Comparison of ENCODE assay signal across 25 mouse cellular contexts in the genomic region with DNA sequence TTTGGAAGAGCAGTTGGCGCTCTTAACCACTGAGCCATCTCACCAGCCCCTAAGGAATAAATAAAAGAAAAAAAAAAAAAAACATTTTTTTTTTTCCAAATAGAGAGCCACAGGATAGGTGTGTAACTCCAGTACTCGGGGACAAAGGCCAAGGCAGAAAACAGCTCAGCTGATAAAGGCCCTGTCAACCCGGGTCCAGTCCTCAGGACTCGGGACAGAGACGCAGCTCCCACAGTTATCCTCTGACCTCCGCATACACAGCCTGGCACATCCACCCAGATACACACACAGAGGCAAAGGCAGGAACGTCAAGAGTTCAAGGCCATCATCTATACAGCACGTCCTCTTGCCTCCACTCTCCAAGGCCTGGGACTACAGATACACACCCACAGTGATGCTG. TPM values are rescaled to one million over a fixed set of nuclear protein-coding genes. Genes with fewer than 3 reads are reported as not detected.
A peak's percentile ranks its signal among the peaks of the same experiment; 100 is the strongest.
DNase-seq lines count a peak whose midpoint lies in the region; ATAC-seq and TF ChIP-seq lines count a peak whose summit lies in the region.
"Had no signal": no experiment of that assay in that cellular context is flagged by ENCODE, and none has a peak within 500 bp of the region (broad histone marks: within the 10 kb centered on the region; RNA-seq: fewer than 3 reads in every experiment).

No protein-coding gene starts in this region.

- no peaks in the 10 kb centered on the region for H3K27me3 ChIP-seq in intestine, embryonic 16.5 days (replicated peaks; ENCODE audit: control insufficient read depth, insufficient read depth, low read length)
- no peaks in the 10 kb centered on the region for H3K27me3 ChIP-seq in intestine, embryonic 15.5 days (replicated peaks)
- no peaks in the 10 kb centered on the region for H3K27me3 ChIP-seq in liver, embryonic 15.5 days
- H3K27me3 ChIP-seq in intestine, postnatal 0 days (replicated peaks; ENCODE audit: control insufficient read depth, insufficient read depth, low read length) = no peaks in the 10 kb centered on the region
- no peaks in the 10 kb centered on the region for H3K27me3 ChIP-seq in small intestine, adult 2 months (ENCODE audit: control insufficient read depth, insufficient read depth, low read length)
- H3K27me3 ChIP-seq: CH12.LX; embryonic facial prominence, embryonic 12.5 days; forebrain, embryonic 13.5 days; Patski had no signal

- no peak for TF ChIP-seq CTCF in intestine, postnatal 0 days (IDR thresholded peaks at IDR 0.05; ENCODE audit: low read depth)
- no peak for TF ChIP-seq CTCF in small intestine, adult 2 months (IDR thresholded peaks at IDR 0.05; ENCODE audit: extremely low read depth, insufficient read length, insufficient replicate concordance, low read depth, low read length)

- H3K4me1 ChIP-seq in intestine, embryonic 16.5 days (ENCODE audit: control insufficient read depth, insufficient read depth, low read length) = 0 out of 2 replicates have a peak, but pooled peaks cover under 1% of the 10 kb centered on the region
- H3K4me1 ChIP-seq in intestine, embryonic 15.5 days (replicated peaks) = peaks cover under 1% of the 10 kb centered on the region; the same call in 1 of the 2 replicates
- peaks cover 9% of the 10 kb centered on the region; the same call in 1 of the 2 replicates for H3K4me1 ChIP-seq in liver, embryonic 15.5 days (replicated peaks)
- H3K4me1 ChIP-seq in intestine, postnatal 0 days (replicated peaks; ENCODE audit: control insufficient read depth, insufficient read depth, low read length) = no peaks in the 10 kb centered on the region
- H3K4me1 ChIP-seq in small intestine, adult 2 months (ENCODE audit: control insufficient read depth, insufficient read depth, insufficient read length, low read length) = peaks cover 4% of the 10 kb centered on the region; the same call in 1 of the 2 replicates

- no peak overlapping the region for H3K27ac ChIP-seq in intestine, embryonic 16.5 days (ENCODE audit: low read length)
- no peak overlapping the region for H3K27ac ChIP-seq in intestine, embryonic 15.5 days
- H3K27ac ChIP-seq in liver, embryonic 15.5 days (replicated peaks) = no peak overlapping the region
- H3K27ac ChIP-seq in intestine, postnatal 0 days (ENCODE audit: low read depth, low read length) = no peak overlapping the region
- H3K27ac ChIP-seq in small intestine, adult 2 months (ENCODE audit: insufficient read depth, low read depth, low read length) = peak overlapping the region; percentile 35; the same call in 1 of the 2 replicates
- H3K27ac ChIP-seq: embryonic facial prominence, embryonic 10.5 days; embryonic facial prominence, embryonic 12.5 days; forebrain, embryonic 13.5 days had no signal

- no peak overlapping the region for H3K9ac ChIP-seq in intestine, embryonic 16.5 days (ENCODE audit: low read depth, low read length)
- H3K9ac ChIP-seq in intestine, embryonic 15.5 days = no peak overlapping the region
- H3K9ac ChIP-seq in liver, embryonic 15.5 days = no peak overlapping the region
- H3K9ac ChIP-seq in intestine, postnatal 0 days (ENCODE audit: low read depth, low read length) = no peak overlapping the region
- H3K9ac ChIP-seq: embryonic facial prominence, embryonic 12.5 days; forebrain, embryonic 13.5 days had no signal

- no peak for TF ChIP-seq POLR2A in small intestine, adult 2 months (IDR thresholded peaks at IDR 0.05; ENCODE audit: low read depth, low read length)

- H3K9me3 ChIP-seq in intestine, embryonic 16.5 days (ENCODE audit: control insufficient read depth, low read length) = no peaks in the 10 kb centered on the region
- no peaks in the 10 kb centered on the region for H3K9me3 ChIP-seq in intestine, embryonic 15.5 days
- H3K9me3 ChIP-seq in liver, embryonic 15.5 days (replicated peaks) = no peaks in the 10 kb centered on the region
- H3K9me3 ChIP-seq in intestine, postnatal 0 days (ENCODE audit: control insufficient read depth) = no peaks in the 10 kb centered on the region
- H3K9me3 ChIP-seq: embryonic facial prominence, embryonic 10.5 days; embryonic facial prominence, embryonic 12.5 days; forebrain, embryonic 13.5 days; G1E had no signal

- peaks cover 10% of the 10 kb centered on the region; the same call in 1 of the 2 replicates for H3K36me3 ChIP-seq in intestine, embryonic 16.5 days (ENCODE audit: control insufficient read depth, insufficient read depth, low read length)
- peaks cover 7% of the 10 kb centered on the region for H3K36me3 ChIP-seq in intestine, embryonic 15.5 days
- H3K36me3 ChIP-seq in liver, embryonic 15.5 days (replicated peaks) = peaks cover 40% of the 10 kb centered on the region; the same call in 1 of the 2 replicates
- peaks cover 38% of the 10 kb centered on the region for H3K36me3 ChIP-seq in intestine, postnatal 0 days (ENCODE audit: control insufficient read depth, insufficient read depth)
- peaks cover 5% of the 10 kb centered on the region; the same call in 1 of the 2 replicates for H3K36me3 ChIP-seq in small intestine, adult 2 months (ENCODE audit: control insufficient read depth, insufficient read depth, low read length)

- no peak overlapping the region for H3K4me3 ChIP-seq in intestine, embryonic 16.5 days (ENCODE audit: low read length)
- no peak overlapping the region for H3K4me3 ChIP-seq in intestine, embryonic 15.5 days (replicated peaks)
- no peak overlapping the region for H3K4me3 ChIP-seq in liver, embryonic 15.5 days (replicated peaks)
- no peak overlapping the region for H3K4me3 ChIP-seq in intestine, postnatal 0 days (ENCODE audit: low read depth, low read length)
- no peak overlapping the region for H3K4me3 ChIP-seq in small intestine, adult 2 months (ENCODE audit: low read depth, low read length)
- H3K4me3 ChIP-seq: embryonic facial prominence, embryonic 10.5 days; embryonic facial prominence, embryonic 12.5 days; forebrain, embryonic 13.5 days had no signal

- DNase-seq in liver = no peak
- DNase-seq in spleen, postnatal 14 days (ENCODE audit: low spot score in 2 of 2) = no peak
- DNase-seq in left cerebral cortex, adult 9 months (ENCODE audit: low spot score in 2 of 2) = no peak
- DNase-seq: adrenal gland, adult 8-10 months; adrenal gland, postnatal 14 days; adrenal gland, postnatal 36 days; B cell, adult 2 months; cerebellum, adult 11-12 months; cerebellum, adult 2 months; cerebellum, adult 9-10 months; cerebellum, postnatal 10 days; cerebellum, postnatal 25 days had no signal

- WGBS in intestine, embryonic 16.5 days = 88% methylated on average over 8 of the region's 8 CpGs
- WGBS in intestine, embryonic 15.5 days = 92% methylated on average over 8 of the region's 8 CpGs
- 77% methylated on average over 8 of the region's 8 CpGs for WGBS in liver, embryonic 15.5 days (ENCODE audit: insufficient replicate concordance)
- 64% methylated on average over 8 of the region's 8 CpGs for WGBS in intestine, postnatal 0 days
- 66% methylated on average over 8 of the region's 8 CpGs for WGBS in small intestine, adult 2 months

- 0 out of 2 replicates have a peak, but pooled peaks have one; percentile 25 for ATAC-seq in intestine, embryonic 16.5 days
- no peak; the same call in 1 of the 2 replicates for ATAC-seq in intestine, embryonic 15.5 days
- peak; percentile 42 for ATAC-seq in liver, embryonic 15.5 days (ENCODE audit: insufficient read depth)
- peak; percentile 42; the same call in 1 of the 2 replicates for ATAC-seq in intestine, postnatal 0 days
- ATAC-seq: activated CD4-positive, CD25-positive, alpha-beta regulatory T cell, adult 4 months; CD4-positive, CD25-positive, alpha-beta regulatory T cell, adult 4 months; forebrain, embryonic 13.5 days; Patski had no signal

- H3K4me2 ChIP-seq in intestine, embryonic 16.5 days (ENCODE audit: low read depth, low read length) = no peak overlapping the region
- no peak overlapping the region for H3K4me2 ChIP-seq in intestine, embryonic 15.5 days (replicated peaks)
- H3K4me2 ChIP-seq in liver, embryonic 15.5 days = no peak overlapping the region
- no peak overlapping the region for H3K4me2 ChIP-seq in intestine, postnatal 0 days (replicated peaks; ENCODE audit: low read depth)
- H3K4me2 ChIP-seq: embryonic facial prominence, embryonic 12.5 days; forebrain, embryonic 13.5 days had no signal

RNA-seq across cellular contexts. Expression of a gene that starts 6.4 kb away (rescaled TPM):
- 26.6 and 28.5 TPM in 2 replicates for polyA plus RNA-seq in intestine, embryonic 16.5 days (2015; fragmentation: Nextera tagmentation; extraction: Ambion mirVana)
- polyA plus RNA-seq in intestine, embryonic 15.5 days (2015; fragmentation: Nextera tagmentation; extraction: Ambion mirVana) = 33.1 and 34.6 TPM in 2 replicates
- 12.1 and 13.8 TPM in 2 replicates for polyA plus RNA-seq in liver, embryonic 15.5 days (2015; fragmentation: Nextera tagmentation; extraction: Ambion mirVana)
- 14.7 and 16.1 TPM in 2 replicates for polyA plus RNA-seq in intestine, postnatal 0 days (2015; fragmentation: Nextera tagmentation; extraction: Ambion mirVana)
- 6.2 and 10.3 TPM in 2 replicates for polyA plus RNA-seq in small intestine, adult 2 months (2012; rRNA removed)

RNA-seq across cellular contexts. Expression of a gene that starts 13.7 kb away (rescaled TPM):
- polyA plus RNA-seq in intestine, embryonic 16.5 days (2015; fragmentation: Nextera tagmentation; extraction: Ambion mirVana) = 7.0 TPM in 2 replicates
- polyA plus RNA-seq in intestine, embryonic 15.5 days (2015; fragmentation: Nextera tagmentation; extraction: Ambion mirVana) = 8.1 and 8.3 TPM in 2 replicates
- polyA plus RNA-seq in liver, embryonic 15.5 days (2015; fragmentation: Nextera tagmentation; extraction: Ambion mirVana) = 1.8 and 2.3 TPM in 2 replicates
- 2.9 and 3.6 TPM in 2 replicates for polyA plus RNA-seq in intestine, postnatal 0 days (2015; fragmentation: Nextera tagmentation; extraction: Ambion mirVana)
- 2.6 and 3.5 TPM in 2 replicates for polyA plus RNA-seq in small intestine, adult 2 months (2012; rRNA removed)

RNA-seq across cellular contexts. Expression of a gene that starts 59.3 kb away (rescaled TPM):
- 5.7 and 6.6 TPM in 2 replicates for polyA plus RNA-seq in intestine, embryonic 16.5 days (2015; fragmentation: Nextera tagmentation; extraction: Ambion mirVana)
- 4.2 and 6.0 TPM in 2 replicates for polyA plus RNA-seq in intestine, embryonic 15.5 days (2015; fragmentation: Nextera tagmentation; extraction: Ambion mirVana)
- 25.8 and 27.7 TPM in 2 replicates for polyA plus RNA-seq in liver, embryonic 15.5 days (2015; fragmentation: Nextera tagmentation; extraction: Ambion mirVana)
- 2.1 TPM in 2 replicates for polyA plus RNA-seq in intestine, postnatal 0 days (2015; fragmentation: Nextera tagmentation; extraction: Ambion mirVana)
- polyA plus RNA-seq in small intestine, adult 2 months (2012; rRNA removed) = 14.3 and 18.9 TPM in 2 replicates
